Mouse (Mus musculus): ENCODE results near the gene Ccnf. TPM values are rescaled to one million over a fixed set of nuclear protein-coding genes. Genes with fewer than 3 reads are reported as not detected.

The Ccnf gene
- 1 to 10 TPM; 6.2 to 7.2 TPM for total RNA-seq (2021)

- intact Hi-C loops (cut with DNase I), result loop anchor here (5.0 kb wide), 1 partner anchor 79 kb away; no protein-coding TSS in a partner anchor
- DNase-seq (ENCODE audit: extremely low spot score in 1 of 2, low spot score in 2 of 2), result peak; percentile 96 to 97
Observed at GRCm38 (mm10) chr17:24251320-24252069, at the start of gene Ccnf. Ccnf (minus strand) TSS chr17:24251484.

- no peak for DNase-seq (ENCODE audit: extremely low spot score in 1 of 2, low spot score in 2 of 2)
- intact Hi-C loops (cut with DNase I), result no loop called here
Observed at GRCm38 (mm10) chr17:24300651-24301050, 49.4 kb upstream of the Ccnf start.

GRCm38 (mm10) chr17:24289338-24289737, 38.1 kb upstream of the Ccnf start:
- intact Hi-C loops (cut with DNase I), result no loop called here
- DNase-seq (ENCODE audit: extremely low spot score in 1 of 2, low spot score in 2 of 2), result no peak

GRCm38 (mm10) chr17:24288477-24288876, 37.2 kb upstream of the Ccnf start:
- no peak for DNase-seq (ENCODE audit: extremely low spot score in 1 of 2, low spot score in 2 of 2)
- intact Hi-C loops (cut with DNase I), result no loop called here

- intact Hi-C loops (cut with DNase I), result no loop called here
- DNase-seq (ENCODE audit: extremely low spot score in 1 of 2, low spot score in 2 of 2), result no peak
Observed at GRCm38 (mm10) chr17:24285680-24286079, 34.4 kb upstream of the Ccnf start.

- intact Hi-C loops (cut with DNase I), result no loop called here
- no peak for DNase-seq (ENCODE audit: extremely low spot score in 1 of 2, low spot score in 2 of 2)
Observed at GRCm38 (mm10) chr17:24283266-24283818, 32.1 kb upstream of the Ccnf start.

- no peak for DNase-seq (ENCODE audit: extremely low spot score in 1 of 2, low spot score in 2 of 2)
- intact Hi-C loops (cut with DNase I), result no loop called here
Observed at GRCm38 (mm10) chr17:24282637-24283036, 31.4 kb upstream of the Ccnf start.

GRCm38 (mm10) chr17:24279907-24280306, 28.6 kb upstream of the Ccnf start:
- intact Hi-C loops (cut with DNase I), result no loop called here
- no peak for DNase-seq (ENCODE audit: extremely low spot score in 1 of 2, low spot score in 2 of 2)

GRCm38 (mm10) chr17:24267133-24267532, 15.8 kb upstream of the Ccnf start:
- intact Hi-C loops (cut with DNase I), result no loop called here
- DNase-seq (ENCODE audit: extremely low spot score in 1 of 2, low spot score in 2 of 2), result no peak

GRCm38 (mm10) chr17:24264766-24265165, 13.5 kb upstream of the Ccnf start:
- intact Hi-C loops (cut with DNase I), result no loop called here
- no peak for DNase-seq (ENCODE audit: extremely low spot score in 1 of 2, low spot score in 2 of 2)

GRCm38 (mm10) chr17:24260516-24260915, 9.2 kb upstream of the Ccnf start:
- DNase-seq (ENCODE audit: extremely low spot score in 1 of 2, low spot score in 2 of 2), result no peak
- intact Hi-C loops (cut with DNase I), result no loop called here

GRCm38 (mm10) chr17:24259702-24260101, 8.4 kb upstream of the Ccnf start:
- DNase-seq (ENCODE audit: extremely low spot score in 1 of 2, low spot score in 2 of 2), result no peak
- intact Hi-C loops (cut with DNase I), result no loop called here

GRCm38 (mm10) chr17:24258981-24259380, 7.7 kb upstream of the Ccnf start:
- intact Hi-C loops (cut with DNase I), result no loop called here
- no peak for DNase-seq (ENCODE audit: extremely low spot score in 1 of 2, low spot score in 2 of 2)

GRCm38 (mm10) chr17:24252329-24252728, 1.0 kb upstream of the Ccnf start:
- intact Hi-C loops (cut with DNase I), result loop anchor here (5.0 kb wide), 1 partner anchor 80 kb away; no protein-coding TSS in a partner anchor
- no peak for DNase-seq (ENCODE audit: extremely low spot score in 1 of 2, low spot score in 2 of 2)

GRCm38 (mm10) chr17:24250988-24251319, 330 bp downstream of the Ccnf start:
- no peak for DNase-seq (ENCODE audit: extremely low spot score in 1 of 2, low spot score in 2 of 2)
- intact Hi-C loops (cut with DNase I), result loop anchor here (5.0 kb wide), 1 partner anchor 79 kb away; no protein-coding TSS in a partner anchor

GRCm38 (mm10) chr17:24248641-24249040, 2.6 kb downstream of the Ccnf start:
- intact Hi-C loops (cut with DNase I), result no loop called here

GRCm38 (mm10) chr17:24244061-24244460, 7.2 kb downstream of the Ccnf start:
- no peak for DNase-seq (ENCODE audit: extremely low spot score in 1 of 2, low spot score in 2 of 2)
- intact Hi-C loops (cut with DNase I), result no loop called here

More at GRCm38 (mm10) chr17:24248641-24249040, 2.6 kb downstream of the Ccnf start:
- DNase-seq (ENCODE audit: extremely low spot score in 1 of 2, low spot score in 2 of 2), result no peak

GRCm38 (mm10) chr17:24243311-24243969, 7.8 kb downstream of the Ccnf start:
- intact Hi-C loops (cut with DNase I), result no loop called here
- DNase-seq (ENCODE audit: extremely low spot score in 1 of 2, low spot score in 2 of 2), result no peak

GRCm38 (mm10) chr17:24236921-24237320, 14.4 kb downstream of the Ccnf start:
- DNase-seq (ENCODE audit: extremely low spot score in 1 of 2, low spot score in 2 of 2), result no peak
- intact Hi-C loops (cut with DNase I), result no loop called here

GRCm38 (mm10) chr17:24236479-24236878, 14.8 kb downstream of the Ccnf start:
- no peak for DNase-seq (ENCODE audit: extremely low spot score in 1 of 2, low spot score in 2 of 2)
- intact Hi-C loops (cut with DNase I), result no loop called here

Measured in left cerebral cortex, postnatal 10 days (tissue).